Mouse (Mus musculus) CD4-positive, CD25-positive, alpha-beta regulatory T cell, adult 4 months (primary cell): ENCODE measurements around the gene Phf10. TPM values are rescaled to one million over a fixed set of nuclear protein-coding genes. Genes with fewer than 3 reads are reported as not detected.

Source experiments
- polyA plus RNA-seq, 2 experiments: library from polyadenylated mRNA; unstranded; fragments of 100-300 nt; shearing (Covaris generic); gene quantifications; one replicate each; pipeline ENCODE4 v1.2.1; 2017

Gene Phf10
- polyA plus RNA-seq, 2 experiments from 2014 or later: 7.3 to 12.7 TPM

Other genes with a start within 250 kb of the Phf10 start
- gene Wdr27, start 18.1 kb downstream of the Phf10 start, polyA plus RNA-seq: 1 to 10 TPM in 1 of 2 experiments, not detected in 1; 1.9 TPM
- gene 1600012H06Rik, start 18.1 kb downstream of the Phf10 start, polyA plus RNA-seq: 10 to 100 TPM; 16.1 to 17.9 TPM
- gene 9030025P20Rik, start 17.2 kb upstream of the Phf10 start, polyA plus RNA-seq: 10 to 100 TPM; 19.6 to 31.8 TPM
- not detected for gene Gm3417, start 17.5 kb upstream of the Phf10 start, polyA plus RNA-seq
- gene Gm3435, start 48.9 kb upstream of the Phf10 start, polyA plus RNA-seq: 10 to 100 TPM in 1 of 2 experiments, 1 to 10 TPM in 1; 9.3 to 14.1 TPM
- gene Ermard, start 79.9 kb upstream of the Phf10 start, polyA plus RNA-seq: 100 to 1,000 TPM; 128 to 152 TPM
- 1 to 10 TPM; 3.0 to 3.9 TPM for gene Tcte3, start 80.2 kb upstream of the Phf10 start, polyA plus RNA-seq
- gene Gm3448, start 80.3 kb upstream of the Phf10 start, polyA plus RNA-seq: 1 to 10 TPM; 1.1 to 2.0 TPM